Mouse (Mus musculus) central nervous system, embryonic 14 days (tissue): ENCODE data around the gene Lrrc18. TPM values are rescaled to one million over a fixed set of nuclear protein-coding genes. Genes with fewer than 3 reads are reported as not detected.

Experiments used
- polyA plus RNA-seq: library from polyadenylated mRNA; depleted of rRNA; stranded (reverse); fragments of >200 nt; gene quantifications from 2 replicates; pipeline ENCODE4 v1.2.3, GENCODE M21; 2012; rRNA removed

Gene Lrrc18
- polyA plus RNA-seq: 0.43 and 0.60 TPM in 2 replicates

DNA sequence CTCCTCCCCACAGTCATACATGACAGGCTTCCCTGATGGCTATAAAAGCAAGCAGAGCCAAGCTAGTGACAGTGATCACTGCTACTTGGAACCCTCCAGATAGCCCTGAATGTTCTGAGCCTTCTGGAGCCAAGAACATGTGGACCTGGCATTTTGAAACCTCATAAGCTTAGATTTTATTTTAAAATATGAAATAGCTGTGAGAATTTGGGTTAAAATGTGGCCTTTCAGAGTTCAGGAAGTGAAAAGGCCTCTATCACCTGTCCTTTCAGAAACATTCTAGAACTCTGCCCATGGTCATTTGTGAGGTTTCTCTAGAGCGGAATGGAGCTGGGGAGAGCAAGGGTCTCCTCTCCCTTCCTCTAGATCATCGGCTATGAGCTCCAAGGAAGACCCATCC lies at the start of gene Lrrc18:
Gene Lrrc18, plus strand, starts transcription at position 301 of the 400 bp plus-strand sequence.

Other genes with a start within 250 kb of the Lrrc18 start
- gene Tmem273, start 205.4 kb upstream of the Lrrc18 start, polyA plus RNA-seq: 0.41 and 1.1 TPM in 2 replicates
- gene Fam170b, start 157.4 kb upstream of the Lrrc18 start, polyA plus RNA-seq: not detected in 2 replicates
- gene Vstm4, start 134.6 kb upstream of the Lrrc18 start, polyA plus RNA-seq: 4.9 and 7.6 TPM in 2 replicates
- gene Wdfy4, start 194.1 kb downstream of the Lrrc18 start, polyA plus RNA-seq: 0.22 and 0.25 TPM in 2 replicates
- 1.6 and 2.6 TPM in 2 replicates for gene Arhgap22, start 222.6 kb downstream of the Lrrc18 start, polyA plus RNA-seq